Mouse (Mus musculus): ENCODE measurements around the gene Cox14.
"Not testable (repeated sequence)": the region's sequence is repeated elsewhere in the genome, so short reads cannot be mapped to it uniquely, and the experiment has no call there.

- TF ChIP-seq POLR2A (IDR thresholded peaks at IDR 0.05; ENCODE audit: control insufficient read depth, low read depth, low read length); CTCF (IDR thresholded peaks at IDR 0.05; ENCODE audit: control insufficient read depth, insufficient read depth, insufficient replicate concordance, low read depth, low read length): not testable (repeated sequence)
Observed at GRCm38 (mm10) chr15:99701640-99701998, 23.8 kb upstream of the Cox14 start.

Data from testis, adult 2 months (tissue).